ENCODE assay signal across 9 mouse cellular contexts in genomic region chr10:111299591-111299990, GRCm38 (mm10). TPM values are rescaled to one million over a fixed set of nuclear protein-coding genes. Genes with fewer than 3 reads are reported as not detected.
A peak's percentile ranks its signal among the peaks of the same experiment; 100 is the strongest.
DNase-seq lines count a peak whose midpoint lies in the region; ATAC-seq and TF ChIP-seq lines count a peak whose summit lies in the region.
"Had no signal": no experiment of that assay in that cellular context is flagged by ENCODE, and none has a peak within 500 bp of the region (broad histone marks: within the 10 kb centered on the region; RNA-seq: fewer than 3 reads in every experiment).

No protein-coding gene starts in this region.

- peak overlapping the region; percentile 63; the same call in 1 of the 2 replicates for H3K4me2 ChIP-seq in lung, embryonic 14.5 days
- peak overlapping the region; percentile 57; the same call in 1 of the 2 replicates for H3K4me2 ChIP-seq in midbrain, embryonic 15.5 days

- no peaks in the 10 kb centered on the region for H3K27me3 ChIP-seq in lung, embryonic 14.5 days (ENCODE audit: insufficient read depth, low read length)
- no peaks in the 10 kb centered on the region for H3K27me3 ChIP-seq in midbrain, embryonic 15.5 days (replicated peaks)

- H3K4me3 ChIP-seq in lung, embryonic 14.5 days (ENCODE audit: low read depth, low read length) = no peak overlapping the region
- 0 out of 2 replicates have a peak overlapping the region, but pooled peaks have one; percentile 92 for H3K4me3 ChIP-seq in midbrain, embryonic 15.5 days

- no peaks in the 10 kb centered on the region for H3K36me3 ChIP-seq in lung, embryonic 14.5 days (ENCODE audit: insufficient read depth)
- no peaks in the 10 kb centered on the region for H3K36me3 ChIP-seq in midbrain, embryonic 15.5 days (replicated peaks)

- no peaks in the 10 kb centered on the region for H3K4me1 ChIP-seq in lung, embryonic 14.5 days (ENCODE audit: insufficient read depth)
- peaks cover 16% of the 10 kb centered on the region for H3K4me1 ChIP-seq in midbrain, embryonic 15.5 days

- no peak for ATAC-seq in cerebellum, adult (ENCODE audit: insufficient number of reproducible peaks, low FRiP score, low TSS enrichment)
- ATAC-seq in lung, embryonic 14.5 days (ENCODE audit: insufficient read depth) = no peak
- no peak for ATAC-seq in midbrain, embryonic 15.5 days (replicated peaks)

- 70% methylated on average over 6 of the region's 6 CpGs for WGBS in lung, embryonic 14.5 days
- WGBS in midbrain, embryonic 15.5 days = 73% methylated on average over 6 of the region's 6 CpGs

- peak; percentile 41 for TF ChIP-seq CTCF in lung, embryonic 14.5 days (IDR thresholded peaks at IDR 0.05; ENCODE audit: low read depth)

- H3K27ac ChIP-seq in lung, embryonic 14.5 days (ENCODE audit: low read depth) = no peak overlapping the region
- no peak overlapping the region for H3K27ac ChIP-seq in midbrain, embryonic 15.5 days
- H3K27ac ChIP-seq: macrophage had no signal

- peak; percentile 7 for DNase-seq in cerebellum, adult 8-10 months
- DNase-seq in lung, embryonic 14.5 days = peak; percentile 54
- no peak for DNase-seq in lung, postnatal 25 days (ENCODE audit: low spot score)
- DNase-seq in embryo, embryonic 9.5 days (ENCODE audit: extremely low spot score) = peak; percentile 4
- no peak for DNase-seq in testis, postnatal 14 days (ENCODE audit: low spot score)
- DNase-seq in thymus, postnatal 14 days = no peak

- H3K9me3 ChIP-seq in lung, embryonic 14.5 days (ENCODE audit: low read depth, low read length) = no peaks in the 10 kb centered on the region
- H3K9me3 ChIP-seq in midbrain, embryonic 15.5 days = no peaks in the 10 kb centered on the region

- no peak overlapping the region for H3K9ac ChIP-seq in lung, embryonic 14.5 days
- no peak overlapping the region for H3K9ac ChIP-seq in midbrain, embryonic 15.5 days

RNA-seq across cellular contexts. Expression of gene Bbs10, which starts 1.1 kb away (rescaled TPM):
- polyA plus RNA-seq in lung, embryonic 14.5 days (2014; fragmentation: Nextera tagmentation; extraction: Ambion mirVana) = 5.8 and 6.4 TPM in 2 replicates
- 5.9 TPM in 2 replicates for polyA plus RNA-seq in midbrain, embryonic 15.5 days (2015; fragmentation: Nextera tagmentation; extraction: Ambion mirVana)

Comparison
In these comparisons a context has a peak if more than half of its experiments do, and no peak if none do; other contexts are left out.
1. DNase-seq: peak in cerebellum, adult 8-10 months (single experiment), lung, embryonic 14.5 days (single experiment) and embryo, embryonic 9.5 days (single experiment); none in lung, postnatal 25 days (single experiment), testis, postnatal 14 days (single experiment) and thymus, postnatal 14 days (single experiment).